Mouse (Mus musculus) myocyte (in vitro differentiated cells): ENCODE data around the gene Ddx46. TPM values are rescaled to one million over a fixed set of nuclear protein-coding genes. Genes with fewer than 3 reads are reported as not detected.
"Not testable (repeated sequence)": the region's sequence is repeated elsewhere in the genome, so short reads cannot be mapped to it uniquely, and the experiment has no call there.

Source experiments
- H3K27me3 ChIP-seq: one replicate; pipeline ENCODE4 v1.6.1; 2011; ENCODE audit not compliant: control insufficient read depth, insufficient read depth, insufficient read length
- H3K36me3 ChIP-seq: one replicate; pipeline ENCODE4 v1.6.1; 2011; ENCODE audit not compliant: control insufficient read depth, insufficient read depth
- H3K4me2 ChIP-seq: one replicate; pipeline ENCODE4 v1.6.1; 2011; ENCODE audit warnings: low read depth, control low read depth
- H3K4me3 ChIP-seq: one replicate; pipeline ENCODE4 v1.5.1; 2011; ENCODE audit warnings: mild to moderate bottlenecking, control low read depth, moderate library complexity
- H3K79me2 ChIP-seq: one replicate; pipeline ENCODE4 v1.6.1; 2011; ENCODE audit not compliant: control insufficient read depth, insufficient read depth
- H3ac ChIP-seq: one replicate; pipeline ENCODE4 v1.6.1; 2011; ENCODE audit not compliant: control insufficient read depth, insufficient read length
- CEBPB ChIP-seq: IDR thresholded peaks from 2 replicates; pipeline ENCODE4 v1.6.1; 2011; ENCODE audit warnings: mild to moderate bottlenecking, moderate library complexity; ENCODE audit not compliant: poor library complexity, insufficient read depth, severe bottlenecking
- E2F4 ChIP-seq: IDR thresholded peaks from one replicate; pipeline ENCODE4 v1.6.1; 2011; ENCODE audit warnings: mild to moderate bottlenecking, control low read depth, moderate library complexity; ENCODE audit not compliant: insufficient read depth
- MAX ChIP-seq: IDR thresholded peaks from one replicate; pipeline ENCODE4 v1.6.1; 2011; ENCODE audit warnings: low read depth, mild to moderate bottlenecking, control low read depth
- MYOD1 ChIP-seq, 3 experiments: IDR thresholded peaks; one replicate each; pipeline ENCODE4 v1.6.1; 2011; ENCODE audit warnings: control low read depth in 2 of 3, low read depth in 2 of 3, mild to moderate bottlenecking in 2 of 3, moderate library complexity in 1 of 3; ENCODE audit not compliant: insufficient read length in 2 of 3, control insufficient read depth in 1 of 3
- MYOG ChIP-seq, 3 experiments: IDR thresholded peaks; one replicate each; pipeline ENCODE4 v1.6.1; 2011; ENCODE audit warnings: control low read depth in 2 of 3, low read depth in 2 of 3, mild to moderate bottlenecking in 2 of 3; ENCODE audit not compliant: insufficient read length in 2 of 3, control insufficient read depth in 1 of 3, insufficient read depth in 1 of 3
- POLR2A ChIP-seq: IDR thresholded peaks from one replicate; pipeline ENCODE4 v1.6.1; 2011; ENCODE audit warnings: low read depth, mild to moderate bottlenecking, control low read depth, moderate library complexity; ENCODE audit not compliant: insufficient read length
- POLR2AphosphoS2 ChIP-seq: IDR thresholded peaks from one replicate; pipeline ENCODE4 v1.6.1; 2011; ENCODE audit warnings: low read depth, control low read depth; ENCODE audit not compliant: insufficient read length
- REST ChIP-seq: IDR thresholded peaks from one replicate; pipeline ENCODE4 v1.6.1; 2011; ENCODE audit warnings: mild to moderate bottlenecking, control low read depth, moderate library complexity; ENCODE audit not compliant: insufficient read depth, insufficient read length
- SRF ChIP-seq: IDR thresholded peaks from one replicate; pipeline ENCODE4 v1.6.1; 2011; ENCODE audit warnings: low read depth; ENCODE audit not compliant: control insufficient read depth, insufficient read length
- TCF12 ChIP-seq: IDR thresholded peaks from one replicate; pipeline ENCODE4 v1.6.1; 2011; ENCODE audit warnings: mild to moderate bottlenecking, control low read depth; ENCODE audit not compliant: poor library complexity, insufficient read depth, severe bottlenecking
- TCF3 ChIP-seq: IDR thresholded peaks from one replicate; pipeline ENCODE4 v1.6.1; 2011; ENCODE audit warnings: low read depth, control low read depth; ENCODE audit not compliant: insufficient read length
- USF1 ChIP-seq: IDR thresholded peaks from one replicate; pipeline ENCODE4 v1.6.1; 2011; ENCODE audit warnings: low read depth, mild to moderate bottlenecking, control low read depth, moderate library complexity
- polyA plus RNA-seq: library from polyadenylated mRNA; unstranded; fragments of >200 nt; fragmentation: generic; extraction: Trizol; gene quantifications from one replicate; pipeline ENCODE4 v1.2.1, GENCODE M21; 2012; ENCODE audit warnings: missing spikeins

Ddx46 gene
- polyA plus RNA-seq, 1 experiment = 8.7 TPM

GRCm38 (mm10) chr13:55613471-55613870, 21.4 kb upstream of the Ddx46 start:
- TF ChIP-seq MYOD1 (IDR thresholded peaks at IDR 0.05; ENCODE audit: control insufficient read depth in 1 of 3, insufficient read length in 2 of 3, low read depth in 2 of 3) (no peak), TCF3 (no peak), SRF (no peak), MYOG (IDR thresholded peaks at IDR 0.05; ENCODE audit: control insufficient read depth in 1 of 3, insufficient read depth in 1 of 3, insufficient read length in 2 of 3, low read depth in 2 of 3) (no peak)
- no peak overlapping the region for H3K4me2 ChIP-seq
- H3K79me2 ChIP-seq = no peaks in the 10 kb centered on the region
- H3K4me3 ChIP-seq = no peak overlapping the region
- peaks cover 4% of the 10 kb centered on the region for H3K36me3 ChIP-seq
- no peak overlapping the region for H3ac ChIP-seq
- H3K27me3 ChIP-seq = no peaks in the 10 kb centered on the region

- H3K4me3 ChIP-seq = no peak overlapping the region
- no peak overlapping the region for H3K4me2 ChIP-seq
- H3K79me2 ChIP-seq = peaks cover 14% of the 10 kb centered on the region
- TF ChIP-seq POLR2AphosphoS2 = no peak
- TF ChIP-seq TCF3 = no peak
- TF ChIP-seq CEBPB = no peak
- no peak for TF ChIP-seq E2F4
- no peak for TF ChIP-seq USF1
- no peak for TF ChIP-seq REST
- no peak for TF ChIP-seq MYOD1 (IDR thresholded peaks at IDR 0.05; ENCODE audit: control insufficient read depth in 1 of 3, insufficient read length in 2 of 3, low read depth in 2 of 3)
- no peak for TF ChIP-seq MYOG (IDR thresholded peaks at IDR 0.05; ENCODE audit: control insufficient read depth in 1 of 3, insufficient read depth in 1 of 3, insufficient read length in 2 of 3, low read depth in 2 of 3)
- TF ChIP-seq SRF = no peak
- TF ChIP-seq POLR2A = no peak
- TF ChIP-seq TCF12 = no peak
- TF ChIP-seq MAX = no peak
- H3ac ChIP-seq = no peak overlapping the region
- H3K27me3 ChIP-seq = no peaks in the 10 kb centered on the region
- H3K36me3 ChIP-seq = no peaks in the 10 kb centered on the region
These were observed 15.5 kb upstream of the Ddx46 start for GRCm38 (mm10) chr13:55619328-55619727.

GRCm38 (mm10) chr13:55620275-55620674, 14.6 kb upstream of the Ddx46 start:
- Histone ChIP-seq H3K27me3 (no peaks in the 10 kb centered on the region), H3ac (no peak overlapping the region), H3K4me2 (no peak overlapping the region), H3K36me3 (no peaks in the 10 kb centered on the region), H3K4me3 (no peak overlapping the region), H3K79me2 (peaks cover 21% of the 10 kb centered on the region)
- TF ChIP-seq E2F4 (no peak), MYOD1 (IDR thresholded peaks at IDR 0.05; ENCODE audit: control insufficient read depth in 1 of 3, insufficient read length in 2 of 3, low read depth in 2 of 3) (no peak), POLR2A (no peak), MAX (no peak), TCF12 (no peak), REST (no peak), USF1 (no peak), CEBPB (no peak), SRF (no peak), TCF3 (no peak), POLR2AphosphoS2 (no peak), MYOG (IDR thresholded peaks at IDR 0.05; ENCODE audit: control insufficient read depth in 1 of 3, insufficient read depth in 1 of 3, insufficient read length in 2 of 3, low read depth in 2 of 3) (no peak)

- H3ac ChIP-seq = peak overlapping the region; percentile 84
- peaks cover 36% of the 10 kb centered on the region for H3K79me2 ChIP-seq
- H3K4me2 ChIP-seq = peak overlapping the region; percentile 77
- not testable (repeated sequence) for H3K27me3 ChIP-seq, H3K36me3 ChIP-seq
- H3K4me3 ChIP-seq = peak overlapping the region; percentile 85
These were observed 12.6 kb upstream of the Ddx46 start for GRCm38 (mm10) chr13:55622156-55622648.

GRCm38 (mm10) chr13:55622649-55623541, 11.9 kb upstream of the Ddx46 start, which contains the start of gene Caml:
Gene Caml (plus strand): TSS chr13:55623005.
- Histone ChIP-seq H3ac (peak within 1 kb of the TSS; percentile 84), H3K27me3 (no peaks in the 10 kb centered on the region), H3K4me2 (peak within 1 kb of the TSS; percentile 98), H3K79me2 (peaks cover 36% of the 10 kb centered on the region), H3K36me3 (peaks cover 5% of the 10 kb centered on the region), H3K4me3 (peak within 1 kb of the TSS; percentile 85)
- TF ChIP-seq USF1 = no peak
- TF ChIP-seq POLR2A = peak; percentile 94
- peak; percentile 4 for TF ChIP-seq SRF
- peak; percentile 89 for TF ChIP-seq POLR2AphosphoS2
